Mouse (Mus musculus) E14TG2a.4 (cell line): ENCODE measurements around the gene Lmbrd1.

Source experiments
- H3K27me3 ChIP-seq: 2 replicates; pipeline ENCODE4 v1.6.1; 2014; ENCODE audit warnings: low read length, control low read depth; ENCODE audit not compliant: insufficient read depth
- H3K36me3 ChIP-seq: 2 replicates; pipeline ENCODE4 v1.6.1; 2014; ENCODE audit warnings: low read length, control low read depth; ENCODE audit not compliant: insufficient read depth
- H3K4me1 ChIP-seq: replicated peaks from 2 replicates; pipeline ENCODE4 v1.6.1; 2014; ENCODE audit warnings: low read depth, low read length, control low read depth
- H3K4me3 ChIP-seq: replicated peaks from 2 replicates; pipeline ENCODE4 v1.5.1; 2014; ENCODE audit warnings: mild to moderate bottlenecking, low read length
- H3K9me3 ChIP-seq: 2 replicates; pipeline ENCODE4 v1.6.1; 2014; ENCODE audit warnings: low read length, control low read depth
- CTCF ChIP-seq: conservative IDR thresholded peaks from 2 replicates; pipeline ENCODE4 v1.5.1; 2014; ENCODE audit warnings: low read length
- NANOG ChIP-seq: IDR thresholded peaks from 2 replicates; pipeline ENCODE4 v1.6.1; 2014; ENCODE audit warnings: borderline replicate concordance, low read length, mixed read lengths
- POU5F1 ChIP-seq: IDR thresholded peaks from 2 replicates; pipeline ENCODE4 v1.6.1; 2014; ENCODE audit warnings: low read length, borderline replicate concordance

Gene Lmbrd1

GRCm38 (mm10) chr1:24699320-24699719 is 20.9 kb downstream of the Lmbrd1 start:
- no peak for TF ChIP-seq CTCF
- no peak for TF ChIP-seq NANOG
- no peak for TF ChIP-seq POU5F1
- Histone ChIP-seq H3K4me1 (peaks cover 19% of the 10 kb centered on the region), H3K36me3 (no peaks in the 10 kb centered on the region), H3K9me3 (no peaks in the 10 kb centered on the region), H3K4me3 (no peak overlapping the region), H3K27me3 (no peaks in the 10 kb centered on the region)

DNA sequence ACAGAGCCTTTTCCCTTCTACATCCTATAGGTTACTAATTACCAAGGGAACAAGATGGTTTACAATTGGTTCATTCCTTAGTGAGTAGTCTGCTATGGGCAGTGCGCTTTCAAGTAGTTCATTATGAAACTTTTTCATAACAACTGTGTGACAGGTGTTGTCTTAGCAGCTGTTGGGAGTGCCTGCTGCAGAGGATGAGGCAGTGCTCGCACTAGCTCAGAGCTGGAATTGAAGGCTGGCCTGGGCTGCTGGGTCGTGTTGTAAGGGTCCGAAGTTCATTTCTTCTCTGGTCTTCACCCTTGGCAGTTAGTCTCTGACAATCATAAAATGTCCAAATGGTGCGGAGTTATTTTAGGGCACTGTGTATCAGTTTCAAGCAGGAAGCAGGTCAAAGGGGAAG is 21.8 kb downstream of the Lmbrd1 start:
- no peak for TF ChIP-seq POU5F1
- no peak for TF ChIP-seq NANOG
- TF ChIP-seq CTCF: no peak
- Histone ChIP-seq H3K4me3 (no peak overlapping the region), H3K9me3 (no peaks in the 10 kb centered on the region), H3K27me3 (no peaks in the 10 kb centered on the region), H3K4me1 (peaks cover 19% of the 10 kb centered on the region), H3K36me3 (no peaks in the 10 kb centered on the region)

DNA sequence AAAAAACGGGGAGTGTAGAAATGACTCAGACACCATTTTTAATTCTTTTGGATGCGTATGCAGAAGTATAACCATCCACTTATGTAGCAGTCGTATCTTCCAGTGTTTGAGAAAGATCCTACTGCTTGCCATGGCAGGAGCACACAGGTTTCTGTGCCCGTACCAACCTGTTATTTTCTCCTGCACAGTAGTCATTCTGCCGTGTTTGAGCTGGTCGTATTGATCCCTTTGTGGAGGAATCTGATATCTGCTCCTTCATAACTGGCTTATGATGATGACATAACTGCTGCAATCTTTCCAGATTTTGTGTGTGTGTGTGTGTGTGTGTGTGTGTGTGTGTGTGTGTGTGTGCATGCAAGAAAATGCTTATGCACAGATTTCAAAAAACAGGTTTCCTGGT is 25.4 kb downstream of the Lmbrd1 start:
- no peaks in the 10 kb centered on the region for H3K9me3 ChIP-seq
- H3K36me3 ChIP-seq: no peaks in the 10 kb centered on the region
- H3K27me3 ChIP-seq: no peaks in the 10 kb centered on the region
- peaks cover 9% of the 10 kb centered on the region for H3K4me1 ChIP-seq
- TF ChIP-seq NANOG (no peak), CTCF (no peak), POU5F1 (no peak)
- no peak overlapping the region for H3K4me3 ChIP-seq

GRCm38 (mm10) chr1:24716301-24716700 is 37.9 kb downstream of the Lmbrd1 start:
- Histone ChIP-seq H3K4me1 (no peaks in the 10 kb centered on the region), H3K27me3 (no peaks in the 10 kb centered on the region), H3K4me3 (no peak overlapping the region), H3K9me3 (peaks cover 20% of the 10 kb centered on the region), H3K36me3 (peaks cover 19% of the 10 kb centered on the region)
- no peak for TF ChIP-seq CTCF
- no peak for TF ChIP-seq POU5F1
- no peak for TF ChIP-seq NANOG

GRCm38 (mm10) chr1:24719621-24720020 is 41.2 kb downstream of the Lmbrd1 start:
- H3K4me3 ChIP-seq: no peak overlapping the region
- peaks cover 19% of the 10 kb centered on the region for H3K36me3 ChIP-seq
- 0 out of 2 replicates have a peak, but pooled peaks have one; percentile 15 for TF ChIP-seq CTCF
- no peak for TF ChIP-seq NANOG
- no peaks in the 10 kb centered on the region for H3K27me3 ChIP-seq
- H3K9me3 ChIP-seq: peaks cover 20% of the 10 kb centered on the region
- no peaks in the 10 kb centered on the region for H3K4me1 ChIP-seq

DNA sequence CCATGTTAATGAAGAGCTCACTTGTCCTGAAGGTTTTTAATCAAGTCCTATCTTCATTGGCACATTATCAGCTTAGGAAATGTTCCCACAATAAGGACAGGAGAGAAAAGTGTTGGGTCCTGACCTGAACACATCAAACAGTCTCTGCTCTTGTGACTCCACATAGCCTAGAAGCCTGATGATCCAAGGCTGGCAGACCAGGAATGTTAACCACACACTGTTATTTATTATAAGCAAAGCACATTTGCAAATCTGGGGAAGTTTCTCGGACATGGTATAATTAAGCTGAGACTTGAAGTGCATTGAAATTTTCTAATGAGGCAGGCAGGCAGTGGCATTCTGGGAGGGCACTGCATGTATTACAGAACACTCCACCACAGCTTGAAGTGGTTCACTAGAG is 41.8 kb downstream of the Lmbrd1 start:
- Histone ChIP-seq H3K9me3 (peaks cover 20% of the 10 kb centered on the region), H3K27me3 (no peaks in the 10 kb centered on the region), H3K36me3 (peaks cover 19% of the 10 kb centered on the region), H3K4me1 (no peaks in the 10 kb centered on the region), H3K4me3 (no peak overlapping the region)
- TF ChIP-seq NANOG (no peak), POU5F1 (no peak), CTCF (no peak)

DNA sequence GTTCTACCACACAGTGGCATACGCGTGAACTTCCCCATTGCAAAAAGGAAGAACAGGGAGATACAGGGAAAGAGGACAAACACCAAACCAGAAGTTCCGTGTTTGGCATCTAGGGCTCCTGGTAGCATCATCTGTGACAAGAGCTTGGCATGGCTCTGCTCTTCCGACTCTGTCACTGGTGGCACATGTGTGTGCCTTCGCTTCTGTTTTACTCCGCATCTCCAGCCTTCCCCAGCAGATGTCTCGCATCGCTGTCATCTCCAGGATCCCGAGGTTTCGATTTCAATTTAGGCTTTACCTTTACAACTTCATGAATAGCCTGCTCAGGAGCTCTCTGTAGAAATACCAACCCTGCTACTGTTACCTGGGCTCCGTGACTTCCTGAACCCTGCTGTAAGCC is 51.4 kb downstream of the Lmbrd1 start:
- Histone ChIP-seq H3K4me1 (no peaks in the 10 kb centered on the region), H3K4me3 (no peak overlapping the region), H3K27me3 (no peaks in the 10 kb centered on the region), H3K9me3 (no peaks in the 10 kb centered on the region), H3K36me3 (peaks cover 33% of the 10 kb centered on the region)
- TF ChIP-seq NANOG (no peak), CTCF (no peak), POU5F1 (no peak)

DNA sequence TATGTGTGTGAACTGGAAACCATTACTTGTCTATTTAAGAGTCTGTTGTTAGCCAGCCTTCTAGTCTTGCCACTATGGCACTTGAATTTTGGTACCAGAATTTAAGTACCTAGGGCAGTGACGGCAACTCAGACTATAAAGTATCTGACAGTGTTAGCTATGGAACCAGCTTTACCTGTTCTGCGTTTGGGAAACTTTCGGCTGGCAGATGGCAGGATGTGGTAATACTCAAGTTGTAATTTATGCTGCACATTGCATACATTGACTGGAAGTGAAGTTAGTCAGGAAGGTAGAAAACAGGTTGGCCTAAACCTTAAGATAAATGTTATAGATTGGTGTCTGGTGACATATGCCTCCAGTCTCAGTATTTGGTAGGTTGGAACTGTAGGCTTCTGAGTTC is 53.9 kb downstream of the Lmbrd1 start:
- H3K27me3 ChIP-seq: no peaks in the 10 kb centered on the region
- peaks cover 33% of the 10 kb centered on the region for H3K36me3 ChIP-seq
- TF ChIP-seq CTCF: no peak
- no peak for TF ChIP-seq POU5F1
- TF ChIP-seq NANOG: no peak
- no peaks in the 10 kb centered on the region for H3K4me1 ChIP-seq
- no peaks in the 10 kb centered on the region for H3K9me3 ChIP-seq
- H3K4me3 ChIP-seq: no peak overlapping the region

DNA sequence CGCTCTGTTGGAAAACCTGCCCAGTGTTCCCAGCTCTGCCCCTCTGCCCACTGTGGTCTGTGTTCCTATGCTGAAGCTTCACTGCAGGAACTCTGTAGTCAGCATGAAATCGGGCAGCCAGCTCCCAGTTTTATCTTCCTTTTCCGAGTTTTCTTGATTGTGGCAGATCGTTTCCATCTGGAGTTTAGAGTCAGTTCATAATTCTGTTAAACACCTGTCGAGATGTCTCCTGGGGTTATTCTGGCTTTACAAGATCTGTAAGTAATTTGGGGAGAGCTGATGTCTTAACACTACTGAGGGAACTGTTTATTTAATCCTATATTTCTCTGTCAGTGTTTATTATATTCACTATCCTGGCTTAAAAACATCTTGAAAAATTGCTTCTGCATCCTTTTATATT is 56.4 kb downstream of the Lmbrd1 start:
- Histone ChIP-seq H3K27me3 (no peaks in the 10 kb centered on the region), H3K4me1 (no peaks in the 10 kb centered on the region), H3K4me3 (no peak overlapping the region), H3K9me3 (no peaks in the 10 kb centered on the region), H3K36me3 (peaks cover 19% of the 10 kb centered on the region)
- TF ChIP-seq POU5F1 (no peak), NANOG (no peak), CTCF (no peak)
